Mouse (Mus musculus) hematopoietic stem cell, adult 5-6 weeks (primary cell): ENCODE data around the gene S100a16. TPM values are rescaled to one million over a fixed set of nuclear protein-coding genes. Genes with fewer than 3 reads are reported as not detected.

Experiments used
- ATAC-seq, 2 experiments: fragments of 125-278 bp in 1 of 2; replicated peaks in 1 of 2; 2 replicates each; pipeline ENCODE4 v1.8.0; 2016 to 2017; ENCODE audit warnings: inconsistent platforms in 2 of 2, mild to moderate bottlenecking in 2 of 2, moderate number of reproducible peaks in 2 of 2, low read depth in 1 of 2, moderate TSS enrichment in 1 of 2; ENCODE audit not compliant: low FRiP score in 2 of 2, poor library complexity in 2 of 2, severe bottlenecking in 2 of 2, insufficient read depth in 1 of 2, low TSS enrichment in 1 of 2
- total RNA-seq: library from RNA; stranded (forward); fragments of 172-1452, 232-1000 nt; gene quantifications from 2 replicates; pipeline ENCODE4 v1.2.3, GENCODE M21; 2017

S100a16 gene
- total RNA-seq, 1 experiment from 2014 or later: not detected

GRCm38 (mm10) chr3:90560008-90560628, 23.1 kb downstream of the S100a16 start, which contains the start of gene S100a3:
Gene S100a3 (plus strand): TSS chr3:90560578.
- no peak for ATAC-seq

DNA sequence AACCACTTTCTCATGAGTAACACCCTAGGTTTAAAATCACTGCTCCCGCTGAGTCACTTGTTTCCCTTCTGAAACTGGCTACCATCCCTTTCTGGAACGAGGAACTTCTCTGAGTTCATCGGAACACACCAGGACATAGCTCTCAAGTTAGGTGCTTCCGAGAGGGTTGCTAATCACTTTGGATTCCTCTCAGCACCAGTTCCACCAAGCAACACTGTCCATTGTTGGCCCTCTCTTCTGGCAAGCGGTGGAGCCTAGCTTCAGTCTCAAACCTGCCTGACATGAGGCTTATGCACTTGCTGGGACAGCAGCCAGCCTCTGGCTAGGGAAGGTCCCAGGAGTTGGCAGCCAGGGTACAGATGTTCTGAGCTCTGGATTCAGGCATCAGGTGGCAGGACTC, 37.6 kb downstream of the S100a16 start:
- ATAC-seq: no peak

GRCm38 (mm10) chr3:90575320-90575719, 38.3 kb downstream of the S100a16 start:
- ATAC-seq: no peak

DNA sequence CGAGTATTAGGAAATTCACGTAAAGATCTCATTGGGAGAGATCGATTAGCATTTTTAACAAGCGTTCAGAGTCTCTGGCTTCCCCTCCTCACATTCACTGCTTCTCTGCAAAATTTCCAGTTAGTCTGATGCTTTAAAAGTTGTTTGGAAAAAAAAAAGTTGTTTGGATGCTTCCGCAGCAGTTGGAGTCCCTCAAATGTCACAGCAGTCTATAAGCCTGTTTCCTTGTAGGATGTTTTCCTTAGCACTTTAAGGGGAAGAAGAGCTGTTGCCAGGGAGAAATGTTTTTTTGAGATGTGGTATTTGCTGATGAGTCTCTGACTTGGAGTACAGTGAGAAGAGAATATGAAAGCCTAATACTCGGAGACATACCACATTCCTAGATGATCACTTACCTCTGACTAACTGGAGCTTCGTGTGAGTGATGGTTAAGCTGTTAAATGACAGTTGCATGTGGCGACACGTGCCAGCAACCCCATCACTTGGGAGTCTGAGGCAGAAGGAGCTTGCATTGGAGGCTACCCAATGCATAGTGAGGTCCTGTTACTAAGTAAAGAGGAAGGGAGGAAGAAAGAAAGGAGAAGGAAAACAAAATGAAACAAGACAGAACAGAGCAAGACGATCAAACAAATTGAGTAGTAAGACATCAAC, 39.4 kb downstream of the S100a16 start:
- no peak for ATAC-seq

DNA sequence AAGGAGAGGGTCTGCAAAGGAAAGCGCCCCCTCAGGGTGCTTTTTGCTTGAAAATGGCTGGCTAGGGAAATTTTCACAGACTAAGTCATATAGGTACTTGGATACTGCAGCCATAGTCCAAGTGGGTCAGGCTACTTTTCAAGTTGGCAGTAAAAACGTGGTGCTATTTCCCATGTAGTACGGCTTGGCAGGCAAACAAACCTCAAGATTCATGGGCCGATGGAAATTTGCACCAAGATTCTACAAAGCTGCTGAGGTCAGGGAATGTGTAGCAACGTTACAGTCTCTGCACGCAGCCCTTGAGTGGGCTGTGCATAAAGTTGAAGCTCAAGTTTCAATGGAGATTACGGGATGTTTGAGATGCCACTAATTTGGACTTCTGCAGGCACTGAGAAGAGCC, 42.4 kb downstream of the S100a16 start:
- no peak for ATAC-seq

DNA sequence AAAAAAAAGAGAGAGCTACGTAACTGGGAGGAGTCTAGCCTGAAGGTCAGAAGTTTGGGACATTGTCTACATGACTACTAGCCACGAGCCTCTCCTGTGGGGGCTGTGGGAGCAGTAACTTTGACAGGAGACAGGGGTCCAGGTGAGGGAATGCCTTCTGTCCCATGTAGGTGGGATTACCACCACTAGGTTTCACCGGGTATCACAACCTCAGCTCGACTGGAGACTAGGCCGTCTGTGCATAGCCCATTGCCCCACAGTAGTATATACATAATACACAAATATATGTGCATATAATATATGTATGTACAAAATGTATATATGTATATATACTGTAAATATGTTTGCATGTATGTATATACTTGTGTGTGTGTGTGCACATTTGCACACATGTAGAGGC, 44.1 kb downstream of the S100a16 start:
- no peak for ATAC-seq

DNA sequence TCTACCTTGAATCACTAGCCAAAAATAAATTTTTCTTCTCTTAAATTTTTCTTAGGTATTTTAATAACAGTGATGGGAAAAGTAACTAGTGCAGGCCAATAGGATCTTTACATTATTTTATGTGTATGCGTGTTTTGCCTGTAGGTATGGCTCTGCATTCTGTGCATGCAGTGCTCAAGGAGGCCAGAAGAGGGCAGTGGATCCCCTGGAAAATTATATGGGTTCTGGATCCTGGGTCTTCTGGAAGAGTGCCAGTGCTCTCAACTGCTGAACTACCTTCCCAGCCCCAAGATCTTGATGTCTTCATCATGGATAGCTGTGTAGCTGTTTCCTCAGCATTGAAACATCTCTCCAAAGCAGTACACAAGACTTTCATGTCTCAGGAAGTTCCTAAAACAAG, 45.1 kb downstream of the S100a16 start:
- ATAC-seq: no peak

GRCm38 (mm10) chr3:90582556-90582955, 45.5 kb downstream of the S100a16 start:
- ATAC-seq: no peak

GRCm38 (mm10) chr3:90583893-90584292, 46.8 kb downstream of the S100a16 start:
- no peak for ATAC-seq

DNA sequence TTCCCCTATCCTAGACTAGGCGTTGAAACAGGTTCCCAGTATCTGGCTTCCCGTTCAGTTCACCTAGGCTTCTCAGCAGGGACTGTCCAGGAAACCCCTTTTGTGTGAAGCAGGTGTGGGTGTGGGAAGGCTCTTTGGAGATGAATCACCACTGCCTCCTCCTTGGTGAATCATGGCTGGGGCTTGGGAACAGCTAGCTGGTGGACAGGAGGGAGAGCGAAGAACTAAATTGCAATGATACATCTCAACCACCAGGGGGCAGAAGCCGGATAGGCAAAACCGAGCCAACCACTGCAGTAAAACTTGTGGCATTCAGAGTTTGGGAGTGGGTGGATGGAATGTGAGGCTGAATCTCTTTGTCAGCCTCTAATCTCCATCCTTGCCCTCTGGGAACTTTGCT, 48.5 kb downstream of the S100a16 start:
- ATAC-seq: peak in 1 of 2 experiments; percentile 46; a peak in 1 of 4 replicates

- no peak for ATAC-seq
Observed at GRCm38 (mm10) chr3:90586016-90586643, 49.1 kb downstream of the S100a16 start.

DNA sequence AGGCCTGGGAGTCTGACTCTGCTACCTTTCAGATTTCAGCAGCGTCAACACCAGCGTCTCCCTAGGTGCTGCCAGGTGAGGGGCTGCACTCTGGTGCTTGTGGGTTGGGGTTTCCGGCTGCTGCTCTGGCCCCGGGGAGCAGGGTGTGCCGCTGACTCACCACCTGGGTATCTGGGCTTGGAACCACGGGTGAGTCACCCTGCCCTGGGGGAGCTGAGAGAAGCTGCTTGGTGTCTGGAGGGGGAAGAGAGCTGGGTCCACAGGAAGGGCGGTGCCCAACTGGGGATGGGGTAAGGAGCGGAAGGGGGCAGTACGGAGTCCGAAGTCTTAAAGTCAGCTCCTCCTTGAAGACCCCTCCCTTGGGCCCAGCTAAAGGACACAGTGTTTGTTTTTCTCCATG, 49.9 kb downstream of the S100a16 start:
- ATAC-seq: peak; percentile 80

GRCm38 (mm10) chr3:90587361-90588101, 50.5 kb downstream of the S100a16 start:
- ATAC-seq: no peak

GRCm38 (mm10) chr3:90589390-90589789, 52.3 kb downstream of the S100a16 start:
- ATAC-seq: peak; percentile 54 to 61

DNA sequence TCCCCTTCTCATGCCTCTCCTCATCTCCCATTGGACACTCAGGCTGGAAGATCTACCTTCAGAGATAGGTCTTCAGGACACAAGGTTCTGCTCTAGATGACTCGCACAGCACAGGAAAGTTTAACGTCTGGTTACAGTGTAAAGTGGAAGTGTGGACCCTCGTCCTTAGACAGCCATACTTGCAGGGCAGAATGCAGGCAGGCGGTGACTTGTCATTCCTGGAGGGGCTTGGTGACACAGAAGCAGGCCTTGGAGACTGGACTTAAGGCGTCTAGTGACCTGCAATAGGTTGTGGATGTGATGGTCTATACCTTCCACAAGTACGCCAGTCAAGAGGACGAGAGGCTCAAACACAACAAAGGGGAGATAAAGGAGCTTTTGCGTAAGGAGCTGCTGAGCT, 52.9 kb downstream of the S100a16 start, which contains the start of gene S100a2:
Gene S100a2 (plus strand): TSS at position 301 of the 400 bp plus-strand sequence.
- no peak for ATAC-seq
